ENCODE assay signal across 25 mouse cellular contexts in genomic region chr3:147841357-147841756, GRCm38 (mm10).
"Had no signal": no experiment of that assay in that cellular context is flagged by ENCODE, and none has a peak within 500 bp of the region (broad histone marks: within the 10 kb centered on the region; RNA-seq: fewer than 3 reads in every experiment).

No protein-coding gene starts in this region.

- H3K4me3 ChIP-seq: heart, adult 2 months; heart, embryonic 13.5 days; heart, embryonic 15.5 days; hindbrain, embryonic 13.5 days; hindbrain, embryonic 15.5 days; kidney, embryonic 15.5 days; limb, embryonic 13.5 days; limb, embryonic 15.5 days; liver, embryonic 12.5 days had no signal

- H3K27me3 ChIP-seq: heart, embryonic 13.5 days; heart, embryonic 15.5 days; hindbrain, embryonic 13.5 days; hindbrain, embryonic 15.5 days; kidney, embryonic 15.5 days; limb, embryonic 13.5 days; limb, embryonic 15.5 days; liver, embryonic 12.5 days had no signal

- H3K9ac ChIP-seq: heart, embryonic 13.5 days; heart, embryonic 15.5 days; hindbrain, embryonic 13.5 days; hindbrain, embryonic 15.5 days; kidney, embryonic 15.5 days; limb, embryonic 13.5 days; limb, embryonic 15.5 days; liver, embryonic 12.5 days; liver, embryonic 14.5 days had no signal

- H3K27ac ChIP-seq: heart, adult 2 months; heart, embryonic 13.5 days; heart, embryonic 15.5 days; hindbrain, embryonic 13.5 days; hindbrain, embryonic 15.5 days; hindbrain, postnatal 0 days; kidney, embryonic 15.5 days; kidney, postnatal 0 days; limb, embryonic 13.5 days; limb, embryonic 15.5 days; liver, embryonic 12.5 days; liver, embryonic 14.5 days had no signal

- H3K9me3 ChIP-seq: heart, embryonic 13.5 days; heart, embryonic 15.5 days; hindbrain, embryonic 13.5 days; hindbrain, embryonic 15.5 days; kidney, embryonic 15.5 days; limb, embryonic 13.5 days; limb, embryonic 15.5 days; liver, embryonic 12.5 days had no signal

- DNase-seq: gastrocnemius, postnatal 14 days; gastrocnemius, postnatal 36 days; heart, adult 11 months; heart, adult 2 months; heart, postnatal 14 days; heart, postnatal 36 days; kidney, adult 11 months; kidney, adult 2 months; kidney, adult 9 months; kidney, postnatal 14 days; kidney, postnatal 36 days; layer of hippocampus, adult 9-11 months; layer of hippocampus, postnatal 36 days; left cerebral cortex, postnatal 4 days had no signal

- H3K36me3 ChIP-seq: heart, embryonic 13.5 days; heart, embryonic 15.5 days; hindbrain, embryonic 13.5 days; hindbrain, embryonic 15.5 days; kidney, embryonic 15.5 days; limb, embryonic 13.5 days; limb, embryonic 15.5 days; liver, embryonic 12.5 days had no signal

- H3K4me1 ChIP-seq: heart, embryonic 13.5 days; heart, embryonic 15.5 days; hindbrain, embryonic 13.5 days; hindbrain, embryonic 15.5 days; kidney, embryonic 15.5 days; limb, embryonic 13.5 days; limb, embryonic 15.5 days; liver, embryonic 12.5 days had no signal
